Mouse (Mus musculus) bone marrow macrophage, adult 2 months (primary cell): ENCODE measurements around the gene Mpped2. TPM values are rescaled to one million over a fixed set of nuclear protein-coding genes. Genes with fewer than 3 reads are reported as not detected.

Source experiments
- H3K27ac ChIP-seq: 2 replicates; pipeline ENCODE4 v1.5.1; 2012; ENCODE audit warnings: low read depth, low read length; ENCODE audit not compliant: insufficient read depth
- H3K4me1 ChIP-seq: 2 replicates; pipeline ENCODE4 v1.6.1; 2012; ENCODE audit warnings: low read length; ENCODE audit not compliant: control insufficient read depth, insufficient read depth
- H3K4me3 ChIP-seq: 2 replicates; pipeline ENCODE4 v1.5.1; 2012; ENCODE audit warnings: mild to moderate bottlenecking, low read length, moderate library complexity; ENCODE audit not compliant: insufficient read depth
- CTCF ChIP-seq: IDR thresholded peaks from 2 replicates; pipeline ENCODE4 v1.5.1; 2012; ENCODE audit warnings: low read depth, mild to moderate bottlenecking, low read length, moderate library complexity
- POLR2A ChIP-seq: IDR thresholded peaks from 2 replicates; pipeline ENCODE4 v1.6.1; 2012; ENCODE audit warnings: mild to moderate bottlenecking, low read depth, low read length, borderline replicate concordance
- polyA plus RNA-seq: library from polyadenylated mRNA; stranded (reverse); fragments of >200 nt; gene quantifications from 2 replicates; pipeline ENCODE4 v1.2.4, GENCODE M21; 2012; ENCODE audit not compliant: missing spikeins, insufficient read depth, insufficient read length

Gene Mpped2
- polyA plus RNA-seq, 1 experiment: not detected

- no peaks in the 10 kb centered on the region for H3K4me1 ChIP-seq
- TF ChIP-seq CTCF: no peak
- TF ChIP-seq POLR2A: no peak
- H3K4me3 ChIP-seq: no peak overlapping the region
- no peak overlapping the region for H3K27ac ChIP-seq
Measured at GRCm38 (mm10) chr2:106769236-106769635, 76.2 kb downstream of the Mpped2 start.

GRCm38 (mm10) chr2:106772643-106773042 is 79.6 kb downstream of the Mpped2 start:
- no peak for TF ChIP-seq CTCF
- TF ChIP-seq POLR2A: no peak
- Histone ChIP-seq H3K4me1 (no peaks in the 10 kb centered on the region), H3K4me3 (no peak overlapping the region), H3K27ac (no peak overlapping the region)

- Histone ChIP-seq H3K27ac (no peak overlapping the region), H3K4me1 (no peaks in the 10 kb centered on the region), H3K4me3 (no peak overlapping the region)
- TF ChIP-seq POLR2A (no peak), CTCF (no peak)
Measured at GRCm38 (mm10) chr2:106774251-106775196, 81.5 kb downstream of the Mpped2 start.

GRCm38 (mm10) chr2:106775994-106776393 is 82.9 kb downstream of the Mpped2 start:
- Histone ChIP-seq H3K4me1 (no peaks in the 10 kb centered on the region), H3K4me3 (no peak overlapping the region), H3K27ac (no peak overlapping the region)
- TF ChIP-seq POLR2A: no peak
- no peak for TF ChIP-seq CTCF

GRCm38 (mm10) chr2:106778861-106779516 is 85.9 kb downstream of the Mpped2 start:
- Histone ChIP-seq H3K4me1 (no peaks in the 10 kb centered on the region), H3K4me3 (no peak overlapping the region), H3K27ac (no peak overlapping the region)
- no peak for TF ChIP-seq CTCF
- no peak for TF ChIP-seq POLR2A

GRCm38 (mm10) chr2:106781181-106782179 is 88.4 kb downstream of the Mpped2 start:
- Histone ChIP-seq H3K27ac (no peak overlapping the region), H3K4me3 (no peak overlapping the region), H3K4me1 (no peaks in the 10 kb centered on the region)
- no peak for TF ChIP-seq POLR2A
- TF ChIP-seq CTCF: no peak

- H3K27ac ChIP-seq: no peak overlapping the region
- no peaks in the 10 kb centered on the region for H3K4me1 ChIP-seq
- no peak overlapping the region for H3K4me3 ChIP-seq
- TF ChIP-seq CTCF (no peak), POLR2A (no peak)
Measured at GRCm38 (mm10) chr2:106783311-106783710, 90.2 kb downstream of the Mpped2 start.

- H3K27ac ChIP-seq: no peak overlapping the region
- no peak for TF ChIP-seq CTCF
- H3K4me1 ChIP-seq: no peaks in the 10 kb centered on the region
- H3K4me3 ChIP-seq: no peak overlapping the region
Measured at GRCm38 (mm10) chr2:106788055-106788454, 95.0 kb downstream of the Mpped2 start.

- no peak for TF ChIP-seq CTCF
- TF ChIP-seq POLR2A: no peak
- no peaks in the 10 kb centered on the region for H3K4me1 ChIP-seq
- H3K4me3 ChIP-seq: no peak overlapping the region
- H3K27ac ChIP-seq: no peak overlapping the region
Measured at GRCm38 (mm10) chr2:106788573-106788972, 95.5 kb downstream of the Mpped2 start.
